8 mouse cellular contexts compared by ENCODE assay signal in genomic region chr9:70088041-70088785, GRCm38 (mm10). TPM values are rescaled to one million over a fixed set of nuclear protein-coding genes. Genes with fewer than 3 reads are reported as not detected.
DNase-seq lines count a peak whose midpoint lies in the region; ATAC-seq lines count a peak whose summit lies in the region.

No protein-coding gene starts in this region.

- no peak for ATAC-seq in monocyte, adult 5-6 weeks (replicated peaks; ENCODE audit: insufficient number of reproducible peaks, low FRiP score, low TSS enrichment, poor library complexity, severe bottlenecking)

- DNase-seq in heart, adult 11 months = peak; percentile 85
- DNase-seq in heart, adult 9 months (ENCODE audit: low spot score in 2 of 2) = no peak
- peak; percentile 23 for DNase-seq in ovary, adult 18-20 months (ENCODE audit: low spot score)
- DNase-seq in ovary, postnatal 10 days (ENCODE audit: low spot score) = no peak
- DNase-seq in layer of hippocampus, postnatal 10 days (ENCODE audit: low spot score in 2 of 2) = peak; percentile 31 to 43
- peak; percentile 58 for DNase-seq in right cerebral cortex, postnatal 4 days
- DNase-seq in cerebellum, adult 18-20 months = no peak

RNA-seq across cellular contexts. Expression of gene Gcnt3, which starts 50.3 kb away (rescaled TPM):
- not detected for total RNA-seq in layer of hippocampus, postnatal 10 days (2021)
- not detected in 3 replicates for total RNA-seq in monocyte, adult 5-6 weeks (2017)

RNA-seq across cellular contexts. Expression of gene Fam81a, which starts 54.1 kb away (rescaled TPM):
- total RNA-seq in layer of hippocampus, postnatal 10 days (2021) = 100 to 1,000 TPM; 109 to 116 TPM
- 0.64 to 1.7 TPM (median 0.76 TPM) in 3 replicates for total RNA-seq in monocyte, adult 5-6 weeks (2017)

Comparison
In these comparisons a context has a peak if more than half of its experiments do, and no peak if none do; other contexts are left out.
1. DNase-seq: peak in heart, adult 11 months (single experiment), ovary, adult 18-20 months (single experiment), layer of hippocampus, postnatal 10 days (2 of 2) and right cerebral cortex, postnatal 4 days (single experiment); none in heart, adult 9 months (0 of 2), ovary, postnatal 10 days (single experiment) and cerebellum, adult 18-20 months (0 of 2).
2. RNA of gene Fam81a, which starts 54.1 kb away (total RNA-seq): 109 to 116 TPM in layer of hippocampus, postnatal 10 days; 0.64 to 1.7 TPM in monocyte, adult 5-6 weeks; every median in the first group is over 10 times any median in the second.